Mouse (Mus musculus) frontal cortex, postnatal 25 days (tissue): ENCODE results near the gene Zfp217.

Experiments
- DNase-seq, 2 experiments: peaks; one replicate each; pipeline ENCODE4 v3.0.0; 2022; ENCODE audit warnings: low spot score in 2 of 2

The Zfp217 gene

GRCm38 (mm10) chr2:170133093-170133731 lies 14.7 kb downstream of the Zfp217 start:
- DNase-seq: peak; percentile 19 to 57

GRCm38 (mm10) chr2:170132716-170133092 lies 15.2 kb downstream of the Zfp217 start:
- DNase-seq: no peak

GRCm38 (mm10) chr2:170131981-170132460 lies 15.9 kb downstream of the Zfp217 start:
- no peak for DNase-seq

GRCm38 (mm10) chr2:170130780-170131645 lies 16.9 kb downstream of the Zfp217 start:
- peak; percentile 37 to 59 for DNase-seq

- no peak for DNase-seq
These were observed 17.8 kb downstream of the Zfp217 start for GRCm38 (mm10) chr2:170129923-170130779.

GRCm38 (mm10) chr2:170129248-170129922 lies 18.5 kb downstream of the Zfp217 start:
- no peak for DNase-seq

- DNase-seq: no peak
These were observed 19.2 kb downstream of the Zfp217 start for GRCm38 (mm10) chr2:170128461-170129247.

- no peak for DNase-seq
These were observed 20.4 kb downstream of the Zfp217 start for GRCm38 (mm10) chr2:170127523-170127922.

- no peak for DNase-seq
These were observed 21.6 kb downstream of the Zfp217 start for GRCm38 (mm10) chr2:170126266-170126665.

GRCm38 (mm10) chr2:170122197-170122596 lies 25.7 kb downstream of the Zfp217 start:
- no peak for DNase-seq

GRCm38 (mm10) chr2:170120139-170121027 lies 27.5 kb downstream of the Zfp217 start:
- no peak for DNase-seq

GRCm38 (mm10) chr2:170116704-170117281 lies 31.1 kb downstream of the Zfp217 start:
- peak; percentile 48 to 71 for DNase-seq

- no peak for DNase-seq
These were observed 37.6 kb downstream of the Zfp217 start for GRCm38 (mm10) chr2:170110306-170110705.

- no peak for DNase-seq
These were observed 38.4 kb downstream of the Zfp217 start for GRCm38 (mm10) chr2:170109528-170109927.

- DNase-seq: no peak
These were observed 40.1 kb downstream of the Zfp217 start for GRCm38 (mm10) chr2:170107791-170108190.

GRCm38 (mm10) chr2:170106000-170106399 lies 41.9 kb downstream of the Zfp217 start:
- DNase-seq: no peak

GRCm38 (mm10) chr2:170104396-170104795 lies 43.5 kb downstream of the Zfp217 start:
- no peak for DNase-seq

- DNase-seq: peak; percentile 22 to 36
These were observed 44.1 kb downstream of the Zfp217 start for GRCm38 (mm10) chr2:170103852-170104251.

GRCm38 (mm10) chr2:170103341-170103740 lies 44.6 kb downstream of the Zfp217 start:
- DNase-seq: no peak
